Mouse (Mus musculus) small intestine, adult 2 months (tissue): ENCODE measurements around the gene Pecr.

Experiments used
- CTCF ChIP-seq: fragments of 200-500 bp; IDR thresholded peaks from 2 replicates; pipeline ENCODE4 v1.5.1; 2012; ENCODE audit warnings: low read depth, mild to moderate bottlenecking, control low read depth, inconsistent platforms, low read length, moderate library complexity, mixed read lengths; ENCODE audit not compliant: insufficient replicate concordance, insufficient read length; ENCODE audit errors: extremely low read depth
- POLR2A ChIP-seq: fragments of 200-500 bp; IDR thresholded peaks from 2 replicates; pipeline ENCODE4 v1.6.1; 2012; ENCODE audit warnings: low read depth, mild to moderate bottlenecking, control low read depth, inconsistent platforms, low read length, moderate library complexity

DNA sequence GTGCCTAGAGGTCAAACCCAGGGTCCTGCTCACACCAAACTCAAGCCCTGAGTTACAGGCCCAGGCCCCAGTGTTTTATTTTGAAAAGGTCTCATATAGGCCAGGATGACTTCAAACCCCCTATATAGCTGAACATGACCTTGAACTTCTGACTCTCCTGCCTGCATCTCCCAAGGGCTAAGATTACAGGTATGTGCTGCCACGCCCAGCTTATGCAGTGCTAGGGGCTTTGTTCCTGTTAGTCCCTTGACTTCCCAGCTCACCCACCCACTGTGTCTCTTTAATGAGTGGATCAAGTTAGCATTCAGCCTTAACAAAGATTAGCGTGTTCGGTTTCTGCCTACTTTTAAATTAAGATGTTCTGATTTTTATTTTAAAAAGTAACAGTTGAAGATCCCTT lies 70.2 kb downstream of the Pecr start:
- TF ChIP-seq CTCF = no peak
- no peak for TF ChIP-seq POLR2A
